Mouse (Mus musculus): ENCODE results near the gene Vwce.
A peak's percentile ranks its signal among the peaks of the same experiment; 100 is the strongest.

The Vwce gene

DNA sequence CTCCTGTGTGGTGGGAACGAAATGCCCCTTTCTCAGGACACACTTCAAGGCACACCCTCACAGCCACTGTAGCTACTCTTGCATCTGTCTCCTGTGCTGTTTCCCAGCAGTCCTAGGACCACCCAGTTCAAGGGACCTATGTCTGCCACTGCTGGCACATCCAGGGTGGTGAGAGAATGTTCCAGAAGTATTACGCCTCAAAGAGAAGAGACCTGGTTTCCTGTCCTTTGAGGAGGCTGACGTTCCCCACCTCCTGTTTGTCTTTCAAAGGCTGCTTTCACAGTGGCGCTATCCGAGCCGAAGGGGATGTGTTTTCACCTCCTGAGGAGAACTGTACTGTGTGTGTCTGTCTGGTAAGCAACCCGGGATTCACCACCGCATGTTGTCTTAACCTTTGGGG lies 14.1 kb downstream of the Vwce start:
- peak in 1 of 2 experiments; percentile 51 for DNase-seq

DNA sequence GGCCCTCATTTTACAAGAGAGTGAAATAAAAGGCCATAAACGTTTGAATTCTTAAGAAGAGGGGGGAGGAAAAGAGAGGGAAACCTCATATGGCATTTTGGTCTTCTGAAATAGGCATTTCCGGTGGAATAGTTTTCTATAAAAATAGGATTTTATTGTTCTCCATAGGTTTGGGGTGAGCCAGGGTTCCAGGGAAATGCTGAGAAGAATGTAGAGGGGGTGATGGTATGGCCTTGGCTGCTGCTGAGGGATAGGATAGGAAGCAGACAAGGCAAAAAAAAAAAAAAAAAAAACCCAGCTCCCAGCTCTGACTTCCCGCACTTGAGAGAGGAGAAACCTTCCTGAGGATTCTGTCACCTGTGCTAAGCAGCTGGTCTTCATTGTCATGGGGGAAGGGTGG lies 22.0 kb downstream of the Vwce start:
- DNase-seq: no peak

DNA sequence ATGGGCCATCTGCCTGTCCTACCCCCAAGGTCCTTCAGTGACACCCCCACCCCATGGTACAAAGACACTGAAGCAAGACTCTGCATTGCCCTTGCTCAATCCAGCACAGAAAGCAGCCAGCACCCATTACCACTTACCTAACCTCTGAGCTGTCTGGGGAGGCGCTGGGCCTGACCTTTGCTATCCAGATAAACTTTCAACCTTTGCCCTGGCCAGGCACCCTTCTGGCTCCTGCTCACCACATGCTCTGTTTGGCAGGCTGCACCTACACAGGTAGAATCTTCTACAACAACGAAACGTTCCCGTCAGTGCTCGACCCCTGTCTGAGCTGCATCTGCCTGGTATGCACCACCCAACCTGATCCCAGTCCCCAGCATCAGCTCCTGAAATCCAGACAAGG lies 23.7 kb downstream of the Vwce start:
- no peak for DNase-seq

DNA sequence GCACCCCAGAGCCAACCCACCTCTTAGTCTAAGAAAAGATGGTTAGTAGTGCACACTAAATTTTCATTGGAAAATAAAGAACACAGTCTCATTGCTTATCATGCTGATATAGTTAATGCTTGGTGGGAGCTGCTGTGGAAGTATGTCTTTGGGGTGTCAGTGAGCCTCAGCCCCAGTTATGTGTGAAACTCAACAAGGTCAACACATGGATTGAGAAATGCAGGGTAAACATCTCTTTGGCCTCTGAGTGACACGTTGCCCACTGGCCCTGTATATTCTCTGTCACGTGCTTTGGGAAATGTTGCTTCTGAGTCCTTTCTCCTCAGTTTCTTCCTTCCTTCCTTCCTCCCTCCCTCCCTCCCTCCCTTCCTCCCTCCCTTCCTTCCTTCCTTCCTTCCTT lies 24.4 kb downstream of the Vwce start:
- DNase-seq: no peak

DNA sequence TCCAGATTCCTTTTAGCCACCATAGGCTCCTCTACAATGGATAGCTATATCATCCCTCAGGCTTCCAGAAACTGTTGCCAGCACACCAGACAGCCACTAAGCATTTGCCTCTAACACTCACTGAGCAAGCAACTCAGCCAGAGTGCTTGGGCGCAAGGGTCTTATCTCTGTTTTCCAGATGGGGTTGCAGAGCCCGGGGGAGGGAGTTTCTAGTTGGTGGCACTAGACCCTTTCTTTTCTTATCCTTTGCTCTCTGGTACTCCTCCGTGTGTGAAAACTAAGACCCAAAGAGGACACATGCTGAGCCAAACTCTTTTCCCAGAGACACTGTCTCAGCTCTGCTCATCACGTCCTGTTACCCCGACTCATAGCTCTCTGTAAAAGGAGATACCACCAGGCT lies 27.4 kb downstream of the Vwce start:
- no peak for DNase-seq

DNA sequence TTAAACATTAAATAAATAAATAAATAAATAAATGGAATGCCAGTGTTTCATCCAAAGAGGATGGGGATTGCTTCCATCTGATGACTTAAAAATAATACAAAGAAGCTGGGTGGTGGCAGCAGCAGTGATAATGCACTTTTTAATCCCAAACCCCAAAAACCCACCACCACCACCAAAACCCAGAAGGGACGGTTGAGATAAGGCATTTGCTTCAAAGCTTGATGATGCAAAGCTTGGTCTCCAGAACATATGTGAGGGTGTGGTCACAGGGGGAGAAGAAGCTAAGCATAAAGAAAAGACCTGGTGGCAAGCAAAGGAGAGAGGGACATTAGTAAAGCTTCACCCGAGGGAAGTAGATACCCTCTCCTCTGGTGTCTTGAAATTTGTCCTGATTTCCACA lies 27.9 kb downstream of the Vwce start:
- no peak for DNase-seq

DNA sequence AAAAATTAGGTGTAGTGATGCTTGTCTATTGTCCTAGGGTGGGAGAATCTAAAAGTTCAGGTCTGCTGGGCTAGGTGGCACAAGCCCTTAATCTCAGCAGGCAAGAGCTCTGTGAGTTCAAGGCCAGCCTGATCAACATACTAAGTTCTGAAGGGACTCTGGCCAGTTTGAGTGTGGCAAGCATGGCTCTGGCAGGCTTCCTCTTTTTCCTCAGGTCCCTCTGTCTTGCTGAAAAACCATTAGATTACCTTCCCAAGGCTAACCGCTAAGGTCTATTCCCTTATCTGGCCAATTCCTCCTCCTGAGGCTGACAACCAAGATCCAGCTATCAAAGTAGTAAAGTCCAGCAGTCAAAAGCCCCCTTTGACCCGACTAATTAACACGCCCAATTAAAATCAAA lies 28.7 kb downstream of the Vwce start:
- no peak for DNase-seq

DNA sequence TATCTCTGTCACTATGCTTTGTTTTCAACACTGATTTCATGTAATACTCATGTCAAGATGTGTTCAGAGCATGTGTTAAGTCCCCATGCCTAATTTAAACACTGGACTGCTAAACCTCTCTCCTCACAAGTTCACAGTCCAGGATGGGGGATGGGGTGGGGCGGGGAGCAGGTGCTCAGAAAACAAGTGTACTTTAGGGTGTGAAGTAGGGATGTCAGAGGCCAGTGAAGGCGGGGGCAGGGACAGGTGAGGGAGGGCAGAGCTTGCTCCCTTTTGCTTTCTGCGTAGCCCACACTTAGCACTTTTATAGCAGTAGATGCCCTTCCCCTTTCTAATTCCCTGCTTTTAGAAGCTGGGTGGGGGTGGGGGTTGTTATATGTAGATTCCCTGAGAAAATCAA lies 31.1 kb downstream of the Vwce start:
- no peak for DNase-seq

DNA sequence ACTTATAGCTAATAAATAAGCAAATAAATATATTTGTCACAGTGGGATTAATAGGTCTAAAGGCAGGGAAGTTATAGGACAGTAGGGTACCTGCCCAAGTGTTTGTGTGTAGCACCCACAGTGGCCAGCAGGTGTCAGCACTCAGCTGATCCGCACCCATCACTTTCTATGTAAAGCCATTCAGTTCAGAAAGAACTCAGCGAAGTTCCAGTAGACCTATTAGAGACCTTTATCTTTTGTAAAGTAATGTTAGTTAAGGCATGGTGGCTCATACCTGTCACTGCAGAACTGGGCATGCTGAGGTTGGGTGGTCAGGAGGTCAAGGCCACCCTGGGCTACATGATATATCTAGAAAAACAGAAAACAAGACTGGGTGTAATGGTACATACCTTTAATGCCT lies 31.5 kb downstream of the Vwce start:
- no peak for DNase-seq

DNA sequence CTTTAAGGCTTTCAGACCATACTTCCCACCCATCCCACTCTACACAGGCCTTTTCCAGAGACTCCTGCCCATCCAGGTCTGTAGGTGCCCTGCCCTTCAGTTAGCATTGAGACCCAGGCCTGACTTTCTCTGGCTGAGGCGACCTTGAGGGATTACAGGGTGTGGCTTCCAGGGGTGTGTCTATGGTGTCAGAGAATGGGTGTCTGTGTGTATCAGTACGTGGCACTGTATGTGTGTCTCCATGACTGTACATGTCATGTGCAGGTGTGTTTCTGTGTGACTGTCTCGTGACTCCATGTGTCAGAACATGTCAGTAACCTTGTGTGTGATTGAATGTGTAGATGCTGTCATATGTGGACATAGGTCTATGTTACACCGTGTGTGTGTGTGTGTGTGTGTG lies 37.3 kb downstream of the Vwce start:
- DNase-seq: no peak

DNA sequence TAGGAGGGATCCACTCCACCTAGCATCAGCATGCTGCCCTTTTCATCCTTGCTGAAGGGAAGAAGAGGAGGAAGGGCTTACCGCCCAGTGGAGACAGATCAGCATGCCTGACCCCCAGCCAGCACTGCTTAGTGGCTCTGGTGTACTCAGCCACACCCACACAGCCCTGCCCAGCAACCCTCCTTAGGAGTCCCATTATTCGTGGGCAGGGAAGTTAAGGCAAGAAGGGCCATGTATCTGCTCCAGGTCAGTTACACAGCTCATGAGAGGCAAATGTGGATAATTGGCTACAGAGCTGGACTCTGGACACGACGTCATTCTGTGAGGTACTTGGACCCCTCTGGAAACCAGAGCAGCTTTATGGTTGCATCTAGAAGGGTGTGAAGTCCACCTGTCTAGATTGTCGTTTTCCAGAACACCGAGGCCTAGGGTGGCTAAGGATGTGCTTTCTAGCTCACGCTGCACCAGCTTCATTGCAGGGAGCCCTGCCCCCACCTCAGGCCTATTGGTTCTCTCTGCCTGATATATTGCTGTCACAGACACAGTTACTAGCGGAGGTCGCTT lies 37.9 kb downstream of the Vwce start:
- DNase-seq: no peak

DNA sequence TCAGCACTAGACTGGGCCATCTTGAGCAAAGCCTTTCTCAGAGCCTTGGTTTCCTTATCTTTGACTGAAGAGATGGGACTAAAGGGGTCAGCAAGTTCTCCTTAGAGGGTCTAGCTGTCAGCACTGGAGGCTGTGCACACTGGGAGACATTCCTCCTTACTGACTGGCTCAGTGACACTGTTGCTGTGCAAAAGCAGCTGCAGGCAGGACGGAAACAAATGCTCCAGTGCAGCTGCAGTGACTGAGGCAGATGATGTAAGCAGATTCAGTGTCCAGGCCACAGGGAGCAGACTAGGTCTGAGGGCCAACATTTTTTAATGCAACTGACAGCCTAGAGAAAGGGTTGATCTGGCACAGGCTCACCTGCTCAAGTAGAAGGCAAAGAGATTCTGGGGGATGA lies 39.3 kb downstream of the Vwce start:
- no peak for DNase-seq

DNA sequence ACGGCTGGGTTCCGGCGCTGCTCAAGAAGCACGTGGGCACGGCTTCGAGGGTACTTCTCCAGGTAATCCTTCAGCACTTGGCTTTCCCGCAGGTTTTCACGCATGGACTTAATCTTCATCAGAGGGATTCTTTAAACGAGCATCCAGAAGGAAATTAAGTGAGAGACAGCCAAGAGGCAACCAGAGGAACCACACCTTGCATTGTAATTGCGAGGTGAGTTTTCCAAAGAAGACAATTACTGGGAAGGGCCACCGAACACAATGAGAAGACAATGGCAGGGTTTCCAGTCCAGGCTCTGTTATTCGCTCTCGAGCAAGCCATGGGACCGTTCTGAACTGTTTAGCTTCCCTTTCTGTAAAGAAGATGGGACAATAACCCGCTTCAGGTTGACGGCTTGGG lies 42.6 kb downstream of the Vwce start:
- no peak for DNase-seq

DNA sequence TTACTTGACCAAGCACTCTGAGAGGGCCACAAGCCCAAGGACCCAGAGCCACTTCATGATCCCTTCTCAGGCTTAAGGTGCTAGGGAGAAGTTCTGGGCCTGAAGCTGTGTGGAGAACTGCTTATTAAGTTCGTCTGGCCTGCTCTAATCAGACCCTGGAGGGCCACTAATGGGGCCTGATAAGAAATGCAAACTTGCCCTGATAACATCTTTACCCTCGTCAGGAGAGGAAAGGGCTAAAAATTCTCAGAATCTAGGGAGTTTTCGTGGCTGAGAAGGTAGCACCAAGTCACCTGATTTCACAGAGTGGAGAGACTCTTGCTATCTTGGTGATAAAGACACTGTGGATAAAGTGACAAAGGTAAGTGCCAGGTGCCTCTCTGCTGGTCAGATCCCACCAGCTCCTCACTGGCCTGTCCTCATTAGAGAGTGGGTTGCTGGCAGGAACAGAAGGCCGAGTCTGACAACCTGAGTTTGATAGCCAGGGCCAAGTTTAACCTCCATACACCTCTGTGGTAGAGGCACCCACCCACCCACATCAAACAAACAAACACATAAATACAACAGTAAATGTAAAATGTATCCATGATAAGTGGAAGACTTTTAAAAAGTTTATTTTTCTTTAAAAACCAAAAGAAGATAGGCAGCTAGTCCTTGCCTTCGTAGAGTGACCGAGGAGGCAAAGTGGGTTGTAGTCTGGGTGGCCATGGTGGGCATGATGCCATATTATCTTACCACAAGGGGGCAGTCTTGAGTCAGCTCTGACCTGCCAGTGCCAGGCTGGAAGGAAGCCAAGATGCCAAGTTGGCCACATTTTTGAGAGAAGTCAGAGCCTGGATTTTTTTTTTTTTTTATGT lies 44.1 kb downstream of the Vwce start, which contains the start of gene Pga5:
Gene Pga5, minus strand, starts transcription at position 157 of the 857 bp plus-strand sequence.
- peak; percentile 14 to 31 for DNase-seq

DNA sequence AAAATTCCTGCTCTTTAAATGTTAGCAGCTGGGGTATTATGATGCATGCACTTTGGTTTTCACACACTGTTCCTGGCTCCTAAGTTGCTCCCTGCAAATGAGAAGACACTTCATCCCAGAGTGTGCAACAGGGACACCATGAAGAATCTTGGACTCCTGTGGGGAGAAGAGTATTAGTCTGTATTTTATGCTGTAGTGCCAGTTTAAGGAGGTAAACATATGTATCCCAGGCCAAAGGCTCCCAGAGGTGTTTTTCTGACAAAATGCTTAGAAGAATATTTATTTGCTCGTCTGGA lies 44.7 kb downstream of the Vwce start:
- DNase-seq: no peak

DNA sequence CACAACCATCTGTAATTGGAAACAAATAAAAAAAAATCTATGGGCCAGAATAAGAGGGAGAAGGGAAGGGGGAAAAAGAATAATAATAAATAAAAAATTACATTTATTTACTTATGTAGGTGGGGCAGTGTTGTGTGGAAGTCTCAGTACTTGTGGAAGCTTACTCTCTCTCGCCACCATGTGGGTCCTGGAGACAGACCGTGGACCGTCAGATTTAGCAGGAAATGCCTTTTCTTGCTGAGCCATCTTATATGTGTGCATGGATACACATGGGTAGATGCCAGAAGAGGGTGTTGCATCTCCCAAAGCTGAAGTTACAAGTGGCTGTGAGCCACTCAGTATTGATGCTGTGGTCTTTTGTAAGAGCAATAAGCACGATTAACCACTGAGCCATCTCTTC lies 47.6 kb downstream of the Vwce start:
- no peak for DNase-seq

DNA sequence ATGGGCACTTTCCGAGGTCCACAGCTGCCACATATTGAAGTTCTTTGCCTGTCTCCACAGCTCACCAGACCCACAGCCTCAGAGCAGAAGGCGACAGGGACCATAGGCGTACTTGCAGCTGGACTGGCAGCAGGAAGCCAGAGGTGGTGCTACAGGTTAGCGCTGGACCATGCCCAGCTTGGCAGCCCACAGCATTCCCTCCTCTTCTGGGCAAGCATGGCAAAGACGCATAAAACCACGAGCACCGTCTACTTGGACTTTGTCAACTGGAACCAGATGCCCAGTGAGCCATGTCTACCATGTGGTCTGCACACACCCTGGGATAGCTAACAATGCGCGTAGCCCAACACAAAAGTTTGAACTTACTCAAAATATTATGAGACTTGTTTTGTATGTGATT lies 51.1 kb downstream of the Vwce start:
- DNase-seq: no peak

DNA sequence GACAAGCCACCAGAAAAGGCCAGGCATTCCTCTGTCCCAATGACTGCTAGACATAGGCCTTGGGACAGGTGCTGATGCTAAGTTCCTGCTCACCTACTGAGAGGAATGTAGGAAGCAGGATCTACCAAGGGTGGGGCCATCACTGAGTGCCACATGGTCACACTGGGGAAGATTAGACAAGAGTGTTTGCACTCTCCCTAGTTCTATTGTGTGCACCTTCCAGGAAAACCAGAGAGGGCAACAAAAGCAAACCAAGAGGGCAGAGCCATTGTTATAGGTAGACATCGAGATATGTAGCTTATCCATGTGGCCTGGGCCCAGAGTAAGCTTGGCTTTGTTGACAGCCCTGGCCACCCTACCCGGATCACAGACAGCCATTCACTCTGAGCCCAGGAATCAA lies 51.7 kb downstream of the Vwce start:
- no peak for DNase-seq

DNA sequence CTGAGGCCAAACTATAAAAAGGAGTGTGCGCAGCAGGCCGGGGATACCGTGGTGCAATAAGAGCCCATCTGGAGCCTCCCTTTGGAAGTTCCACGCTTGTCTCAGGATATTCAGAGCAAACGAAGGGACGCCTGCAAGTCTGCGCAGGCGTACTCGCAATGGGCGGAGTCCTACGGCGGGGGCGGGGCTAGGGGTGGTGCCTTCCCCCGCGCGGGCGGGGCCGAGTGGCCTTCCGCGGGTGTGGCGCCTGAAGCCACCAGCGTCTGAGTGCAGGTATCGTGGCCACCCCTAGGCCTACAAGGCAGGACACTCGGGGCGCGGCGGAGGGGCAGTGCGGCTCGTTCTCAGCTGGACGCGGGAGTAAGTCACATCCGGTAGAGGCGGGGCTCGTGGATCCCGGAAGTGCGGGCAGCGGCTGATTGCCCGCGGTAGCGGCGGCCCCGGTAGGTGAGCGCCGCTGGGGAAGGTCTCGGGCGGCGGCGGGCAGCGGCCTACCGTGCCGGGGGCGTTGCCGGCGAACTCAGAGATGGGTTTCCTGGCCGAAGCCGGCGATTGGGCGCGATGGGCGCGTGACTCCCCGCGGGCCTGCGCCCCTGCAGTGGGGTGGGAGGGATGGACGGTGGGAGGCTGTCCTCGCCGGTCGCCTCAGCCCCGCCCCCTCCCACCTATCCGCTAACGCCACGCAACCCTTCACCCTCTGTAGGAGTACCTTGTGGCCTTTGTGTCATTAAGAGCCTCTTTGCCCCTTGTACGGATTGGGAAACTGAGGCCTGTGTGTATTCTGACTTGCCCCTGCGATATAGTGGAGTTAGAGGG lies 54.7 kb downstream of the Vwce start, which contains the start of gene Vps37c:
Gene Vps37c, plus strand, starts transcription at position 199 of the 816 bp plus-strand sequence.
- peak; percentile 79 to 83 for DNase-seq

DNA sequence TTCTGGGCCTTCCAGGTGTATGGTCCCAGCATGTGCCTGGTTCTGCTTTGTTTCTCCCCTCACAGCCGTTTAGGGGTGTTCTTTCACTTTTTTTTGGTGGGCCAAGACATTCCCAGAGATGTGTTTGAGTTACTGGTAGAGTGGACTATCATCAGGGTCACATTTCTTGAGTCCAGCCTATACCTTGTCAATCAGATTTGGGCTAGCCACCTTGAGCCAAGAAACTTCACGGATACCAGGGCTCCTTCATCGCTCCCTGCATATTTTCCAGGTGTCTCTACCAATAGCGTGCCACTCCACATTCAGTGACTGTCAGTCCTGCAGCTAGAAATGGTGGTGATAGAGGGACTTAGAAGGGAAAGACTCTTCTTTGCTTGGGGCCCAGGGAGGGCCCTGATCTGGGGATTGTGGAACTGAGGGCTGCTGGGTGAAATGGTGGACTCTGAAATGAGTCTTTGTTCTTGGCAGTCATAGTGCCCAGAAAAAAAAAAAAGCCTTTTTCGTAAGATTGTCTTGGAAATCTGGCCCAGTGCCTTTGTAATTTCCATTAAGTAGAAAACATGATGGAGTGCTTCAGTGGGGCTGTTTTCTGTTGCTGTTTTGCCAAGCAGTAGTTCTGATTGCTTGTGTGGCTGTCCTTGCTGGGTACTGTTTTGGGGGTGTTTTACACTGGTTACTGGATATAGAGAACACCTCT lies 55.6 kb downstream of the Vwce start:
- no peak for DNase-seq

DNA sequence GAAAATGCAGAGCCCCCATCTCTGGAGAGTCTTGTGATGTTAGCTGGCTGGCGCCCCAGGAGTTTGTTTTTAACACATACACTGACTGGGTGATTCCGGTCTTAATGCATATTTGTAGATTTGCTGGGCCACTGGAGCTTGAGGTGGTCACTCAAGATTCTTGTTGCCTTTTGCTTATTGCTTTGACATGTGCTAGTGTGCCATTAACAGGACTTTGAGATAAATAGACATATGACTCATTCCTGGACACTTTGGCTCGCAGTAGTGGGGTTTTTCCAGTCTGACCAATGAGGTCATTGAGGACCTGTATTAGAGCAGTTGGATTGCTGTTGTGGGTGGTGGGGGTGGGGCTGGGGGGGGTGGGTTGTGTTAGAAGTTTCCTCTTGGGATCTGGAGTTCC lies 56.3 kb downstream of the Vwce start:
- no peak for DNase-seq

DNA sequence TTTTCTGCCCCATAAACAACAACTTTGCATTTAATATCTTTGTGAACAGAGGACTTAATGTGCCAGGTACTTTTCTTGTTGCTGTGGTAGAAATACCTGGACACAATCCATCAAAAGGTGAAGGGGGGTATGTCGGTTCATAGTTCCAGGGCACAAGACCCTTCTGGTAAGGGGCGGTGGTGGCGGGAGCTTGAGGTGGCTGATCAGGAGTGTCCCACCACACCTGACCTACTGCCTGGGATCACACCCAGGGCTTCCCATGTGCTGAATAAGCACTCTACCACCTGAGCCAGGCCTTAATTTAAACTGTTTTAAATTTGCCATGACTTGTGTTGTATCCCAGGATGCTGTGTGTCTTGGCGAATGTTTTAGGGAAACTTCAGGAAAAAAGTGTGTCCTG lies 57.1 kb downstream of the Vwce start:
- no peak for DNase-seq

DNA sequence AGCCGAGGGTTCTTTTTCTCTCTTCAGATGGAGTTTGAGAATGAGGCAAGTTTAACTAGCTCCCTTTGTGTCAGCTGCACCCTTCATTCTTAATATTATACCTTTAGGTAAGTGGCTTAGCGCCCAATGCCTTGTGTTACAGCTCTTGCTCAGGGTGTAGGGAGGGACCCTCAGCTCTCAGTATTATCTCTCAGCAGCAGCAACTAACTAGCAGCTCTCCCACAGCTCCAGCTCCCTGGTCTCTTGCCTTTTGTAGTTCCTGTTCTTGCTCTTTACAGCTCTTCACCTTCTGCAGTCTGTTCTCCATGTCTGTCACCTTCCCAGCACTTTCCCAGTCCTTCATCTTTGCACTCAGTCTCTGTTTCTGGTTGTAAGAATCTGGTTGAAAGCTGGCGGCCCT lies 57.6 kb downstream of the Vwce start:
- no peak for DNase-seq
